Mouse (Mus musculus): Measurements from ENCODE around the gene Sept14. TPM values are rescaled to one million over a fixed set of nuclear protein-coding genes. Genes with fewer than 3 reads are reported as not detected.
A peak's percentile ranks its signal among the peaks of the same experiment; 100 is the strongest.

Sept14 gene
- total and polyA plus RNA-seq, 3 experiments = not detected

DNA sequence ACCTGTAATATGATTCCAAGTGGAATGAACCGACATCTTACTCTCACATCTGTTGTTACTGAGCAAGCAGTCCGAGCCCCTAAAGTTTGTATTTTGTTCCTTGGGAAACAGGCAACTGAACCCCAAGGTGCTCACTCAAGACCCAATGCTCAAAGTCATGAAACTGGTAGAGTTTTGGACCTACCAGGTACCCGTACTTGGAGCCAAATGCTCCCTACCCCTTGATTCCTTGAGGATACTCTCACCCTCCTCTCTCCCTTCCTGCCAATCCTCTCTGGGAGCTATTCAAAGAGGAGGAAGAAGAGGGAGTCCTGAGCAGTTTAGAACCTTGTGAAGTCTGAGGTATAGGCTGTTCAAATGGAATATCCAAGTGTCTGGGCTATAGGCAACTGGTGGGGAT is 18.5 kb upstream of the Sept14 start:
- no peak for DNase-seq (ENCODE audit: extremely low read depth)
- Histone ChIP-seq H3K4me3 (replicated peaks in 1 of 3; ENCODE audit: low read depth in 2 of 3, low read length in 2 of 3, poor library complexity in 1 of 3) (no peak overlapping the region), H3K27me3 (replicated peaks) (no peaks in the 10 kb centered on the region), H3K36me3 (replicated peaks in 1 of 2; ENCODE audit: control insufficient read depth in 1 of 2, insufficient read depth in 1 of 2, low read length in 1 of 2) (peaks cover 0 to 12% of the 10 kb centered on the region in 2 experiments), H3K9ac (ENCODE audit: insufficient read depth, low read depth) (no peak overlapping the region), H3K4me2 (ENCODE audit: insufficient read depth, low read depth, poor library complexity, severe bottlenecking) (no peak overlapping the region), H3K27ac (ENCODE audit: insufficient read depth, low read depth) (no peak overlapping the region), H3K4me1 (ENCODE audit: control insufficient read depth in 1 of 2, insufficient read depth in 2 of 2) (peaks cover 4 to 18% of the 10 kb centered on the region in 2 experiments; a peak in 3 of 4 replicates), H3K9me3 (replicated peaks; ENCODE audit: low read length) (no peaks in the 10 kb centered on the region), H3K79me2 (replicated peaks; ENCODE audit: control insufficient read depth, extremely low read depth, insufficient read depth, poor library complexity, severe bottlenecking) (peaks cover 5% of the 10 kb centered on the region; the same call in 1 of the 2 replicates)
- dilution Hi-C loops (cut with MboI; ENCODE audit: extremely low pct_ligation_motif_present, extremely low pct_unique_long_range_greater_than_20kb, low sequenced_read_pairs) (no loop called here), in situ Hi-C loops (cut with MboI; ENCODE audit: low pct_ligation_motif_present, low pct_unique_long_range_greater_than_20kb, low sequenced_read_pairs) (no loop called here)
- no peak for TF ChIP-seq SIN3A (IDR thresholded peaks at IDR 0.05; ENCODE audit: low read length)
- TF ChIP-seq UBTF (IDR thresholded peaks at IDR 0.05; ENCODE audit: low read depth, low read length) = no peak
- TF ChIP-seq ZNF384 (IDR thresholded peaks at IDR 0.05; ENCODE audit: low read depth, low read length) = no peak
- no peak for TF ChIP-seq TBP (conservative IDR thresholded peaks at IDR 0.05; ENCODE audit: low read depth, low read length)
- no peak for TF ChIP-seq KAT2A (IDR thresholded peaks at IDR 0.05; ENCODE audit: insufficient replicate concordance, low read length)
- no peak for TF ChIP-seq POLR2AphosphoS2 (IDR thresholded peaks at IDR 0.05; ENCODE audit: low read depth, low read length)

- H3K27me3 ChIP-seq (replicated peaks) = no peaks in the 10 kb centered on the region
- TF ChIP-seq USF1 (IDR thresholded peaks at IDR 0.05; ENCODE audit: low read depth, low read length) = no peak
- no peak for TF ChIP-seq SMC3 (IDR thresholded peaks at IDR 0.05; ENCODE audit: low read depth, low read length)
- no peak for TF ChIP-seq EP300 (IDR thresholded peaks at IDR 0.05; ENCODE audit: low read length)
- no peak for TF ChIP-seq KAT2A (IDR thresholded peaks at IDR 0.05; ENCODE audit: insufficient replicate concordance, low read length)
- TF ChIP-seq HCFC1 (IDR thresholded peaks at IDR 0.05; ENCODE audit: low read depth, low read length) = no peak
- no peak for TF ChIP-seq RAD21 (IDR thresholded peaks at IDR 0.05; ENCODE audit: low read depth, low read length)
- no peak for TF ChIP-seq ELF1 (IDR thresholded peaks at IDR 0.05; ENCODE audit: low read depth, low read length)
- TF ChIP-seq ZNF384 (IDR thresholded peaks at IDR 0.05; ENCODE audit: low read depth, low read length) = no peak
- no peak for TF ChIP-seq JUN (IDR thresholded peaks at IDR 0.05; ENCODE audit: insufficient read depth, low read depth, low read length)
- no peak for TF ChIP-seq GABPA (IDR thresholded peaks at IDR 0.05; ENCODE audit: insufficient replicate concordance, low read depth, low read length)
- no peak for TF ChIP-seq SIN3A (IDR thresholded peaks at IDR 0.05; ENCODE audit: low read length)
- no peak for TF ChIP-seq CHD1 (IDR thresholded peaks at IDR 0.05; ENCODE audit: low read depth, low read length)
- TF ChIP-seq UBTF (IDR thresholded peaks at IDR 0.05; ENCODE audit: low read depth, low read length) = no peak
Measured at GRCm38 (mm10) chr5:129725774-129726392, 17.6 kb upstream of the Sept14 start.

More at GRCm38 (mm10) chr5:129725774-129726392, 17.6 kb upstream of the Sept14 start:
- Histone ChIP-seq H3K9ac (ENCODE audit: insufficient read depth, low read depth) (peak overlapping the region; percentile 69), H3K4me3 (replicated peaks in 1 of 3; ENCODE audit: low read depth in 2 of 3, low read length in 2 of 3, poor library complexity in 1 of 3) (peak overlapping the region; percentile 55 to 76 (median 68)), H3K4me1 (ENCODE audit: control insufficient read depth in 1 of 2, insufficient read depth in 2 of 2) (peaks cover 4 to 18% of the 10 kb centered on the region in 2 experiments; a peak in 3 of 4 replicates), H3K4me2 (ENCODE audit: insufficient read depth, low read depth, poor library complexity, severe bottlenecking) (peak overlapping the region; percentile 33), H3K79me2 (replicated peaks; ENCODE audit: control insufficient read depth, extremely low read depth, insufficient read depth, poor library complexity, severe bottlenecking) (peaks cover 5% of the 10 kb centered on the region; the same call in 1 of the 2 replicates), H3K27ac (ENCODE audit: insufficient read depth, low read depth) (no peak overlapping the region), H3K9me3 (replicated peaks; ENCODE audit: low read length) (no peaks in the 10 kb centered on the region), H3K36me3 (replicated peaks in 1 of 2; ENCODE audit: control insufficient read depth in 1 of 2, insufficient read depth in 1 of 2, low read length in 1 of 2) (peaks cover 0 to 13% of the 10 kb centered on the region in 2 experiments)
- dilution Hi-C loops (cut with MboI; ENCODE audit: extremely low pct_ligation_motif_present, extremely low pct_unique_long_range_greater_than_20kb, low sequenced_read_pairs) = no loop called here
- DNase-seq (ENCODE audit: extremely low read depth) = peak; percentile 8
- in situ Hi-C loops (cut with MboI; ENCODE audit: low pct_ligation_motif_present, low pct_unique_long_range_greater_than_20kb, low sequenced_read_pairs) = no loop called here

Measured in CH12.LX (cell line).